8 mouse cellular contexts compared by ENCODE assay signal in the genomic region with DNA sequence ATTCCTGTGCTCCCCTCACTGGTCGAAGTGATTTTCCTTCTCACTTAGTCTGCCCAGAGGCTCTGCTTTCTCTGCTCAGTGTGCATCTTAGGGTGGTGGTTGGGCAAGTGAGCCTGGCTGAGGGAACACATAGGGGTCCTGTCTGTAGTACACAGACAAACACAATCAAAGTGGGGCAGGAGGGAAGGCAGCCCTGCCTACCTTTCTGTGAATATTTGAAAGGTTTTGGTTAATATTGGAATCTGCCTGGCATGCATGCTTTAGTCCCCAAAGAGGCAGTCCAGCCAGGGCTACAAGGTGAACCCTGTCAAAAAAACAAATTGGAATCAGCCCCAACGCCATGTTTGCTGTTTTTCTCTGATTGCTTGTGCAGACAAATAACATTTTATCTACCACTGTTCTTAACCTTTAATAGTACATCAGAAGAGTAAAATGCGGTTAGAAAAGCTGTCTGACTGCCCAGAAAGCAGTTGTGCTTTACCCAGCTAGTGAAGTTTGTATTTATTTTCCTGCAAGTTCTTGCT. TPM values are rescaled to one million over a fixed set of nuclear protein-coding genes. Genes with fewer than 3 reads are reported as not detected.
DNase-seq lines count a peak whose midpoint lies in the region; ATAC-seq and TF ChIP-seq lines count a peak whose summit lies in the region.
"Had no signal": no experiment of that assay in that cellular context is flagged by ENCODE, and none has a peak within 500 bp of the region (broad histone marks: within the 10 kb centered on the region; RNA-seq: fewer than 3 reads in every experiment).

No protein-coding gene starts in this region.

- peaks cover 20% of the 10 kb centered on the region for H3K4me1 ChIP-seq in heart, postnatal 0 days (ENCODE audit: control insufficient read depth, insufficient read depth)
- peaks cover 12% of the 10 kb centered on the region; the same call in 1 of the 2 replicates for H3K4me1 ChIP-seq in kidney, postnatal 0 days (replicated peaks; ENCODE audit: insufficient read depth, low read length)

- WGBS in heart, postnatal 0 days: 43% methylated on average over 3 of the region's 3 CpGs
- 43% methylated on average over 3 of the region's 3 CpGs for WGBS in kidney, postnatal 0 days

- peak overlapping the region; percentile 53 for H3K27ac ChIP-seq in heart, postnatal 0 days (ENCODE audit: low read depth)
- peak overlapping the region; percentile 80 for H3K27ac ChIP-seq in kidney, postnatal 0 days
- H3K27ac ChIP-seq: embryonic facial prominence, embryonic 15.5 days had no signal

- intact Hi-C loops in heart, postnatal 36 days (cut with DNase I): loop anchor here (5.0 kb wide), 1 partner anchor 98 kb away; no protein-coding TSS in a partner anchor

- H3K4me3 ChIP-seq in heart, postnatal 0 days (ENCODE audit: low read depth, low read length): no peak overlapping the region
- H3K4me3 ChIP-seq in kidney, postnatal 0 days (replicated peaks; ENCODE audit: low read depth, low read length): no peak overlapping the region
- H3K4me3 ChIP-seq: embryonic facial prominence, embryonic 15.5 days had no signal

- H3K36me3 ChIP-seq in heart, postnatal 0 days (replicated peaks; ENCODE audit: control insufficient read depth, insufficient read depth, low read length): 0 out of 2 replicates have a peak, but pooled peaks cover 4% of the 10 kb centered on the region
- no peaks in the 10 kb centered on the region for H3K36me3 ChIP-seq in kidney, postnatal 0 days (ENCODE audit: insufficient read depth, low read length)
- H3K36me3 ChIP-seq: embryonic facial prominence, embryonic 15.5 days had no signal

- TF ChIP-seq CTCF in heart, postnatal 0 days (IDR thresholded peaks at IDR 0.05; ENCODE audit: low read depth): no peak
- TF ChIP-seq CTCF in kidney, postnatal 0 days (IDR thresholded peaks at IDR 0.05; ENCODE audit: low read depth): no peak

- H3K4me2 ChIP-seq in heart, postnatal 0 days (ENCODE audit: low read depth, low read length): peak overlapping the region; percentile 35
- H3K4me2 ChIP-seq in kidney, postnatal 0 days (ENCODE audit: low read length): no peak overlapping the region
- H3K4me2 ChIP-seq: embryonic facial prominence, embryonic 15.5 days had no signal

- H3K9me3 ChIP-seq in heart, postnatal 0 days (replicated peaks; ENCODE audit: control insufficient read depth, low read length): no peaks in the 10 kb centered on the region
- H3K9me3 ChIP-seq in kidney, postnatal 0 days (replicated peaks; ENCODE audit: low read length): no peaks in the 10 kb centered on the region
- H3K9me3 ChIP-seq: embryonic facial prominence, embryonic 15.5 days had no signal

- TF ChIP-seq EP300 in heart, postnatal 0 days (IDR thresholded peaks at IDR 0.05; ENCODE audit: low read depth): no peak

- DNase-seq in heart, postnatal 0 days (ENCODE audit: low spot score): no peak
- no peak for DNase-seq in heart, postnatal 36 days
- DNase-seq in thymus, postnatal 4 days: peak; percentile 28
- DNase-seq in thymus, postnatal 14 days: no peak
- no peak for DNase-seq in kidney, postnatal 0 days (ENCODE audit: low spot score)
- no peak for DNase-seq in cerebellum, postnatal 4 days (ENCODE audit: low spot score in 2 of 2)
- DNase-seq in right cerebral cortex, postnatal 14 days: no peak

- no peaks in the 10 kb centered on the region for H3K27me3 ChIP-seq in heart, postnatal 0 days (ENCODE audit: control insufficient read depth, insufficient read depth, low read length)
- H3K27me3 ChIP-seq in kidney, postnatal 0 days (ENCODE audit: insufficient read depth, low read length): no peaks in the 10 kb centered on the region
- H3K27me3 ChIP-seq: embryonic facial prominence, embryonic 15.5 days had no signal

- no peak overlapping the region; the same call in 1 of the 2 replicates for H3K9ac ChIP-seq in heart, postnatal 0 days (replicated peaks; ENCODE audit: low read depth, low read length)
- no peak overlapping the region for H3K9ac ChIP-seq in kidney, postnatal 0 days (ENCODE audit: low read depth, low read length)
- H3K9ac ChIP-seq: embryonic facial prominence, embryonic 15.5 days had no signal

- ATAC-seq in heart, postnatal 0 days (ENCODE audit: insufficient read depth, low read depth): no peak
- no peak for ATAC-seq in kidney, postnatal 0 days (replicated peaks; ENCODE audit: low FRiP score, low read depth)

RNA-seq across cellular contexts. Expression of a gene that starts 42.6 kb away (rescaled TPM):
- 17.7 and 48.7 TPM in 2 replicates for total RNA-seq in heart, postnatal 0 days (2014; rRNA removed; ENCODE audit: low replicate concordance)
- polyA plus RNA-seq in heart, postnatal 0 days (2015; fragmentation: Nextera tagmentation; extraction: Ambion mirVana): 5.8 and 6.2 TPM in 2 replicates
- total RNA-seq in heart, postnatal 36 days (2021): 10 to 100 TPM; 23.0 to 27.1 TPM
- 14.6 and 15.9 TPM in 2 replicates for polyA plus RNA-seq in kidney, postnatal 0 days (2015; fragmentation: Nextera tagmentation; extraction: Ambion mirVana)
